Comparison of ENCODE assay signal across 12 mouse cellular contexts in genomic region chr10:81022744-81023143, GRCm38 (mm10). TPM values are rescaled to one million over a fixed set of nuclear protein-coding genes. Genes with fewer than 3 reads are reported as not detected.
DNase-seq lines count a peak whose midpoint lies in the region; ATAC-seq and TF ChIP-seq lines count a peak whose summit lies in the region.
"Had no signal": no experiment of that assay in that cellular context is flagged by ENCODE, and none has a peak within 500 bp of the region (broad histone marks: within the 10 kb centered on the region; RNA-seq: fewer than 3 reads in every experiment).

No protein-coding gene starts in this region.

- ATAC-seq in midbrain, postnatal 0 days (ENCODE audit: low FRiP score) = no peak
- ATAC-seq in midbrain, embryonic 11.5 days (ENCODE audit: low FRiP score) = no peak
- no peak for ATAC-seq in liver, postnatal 0 days

- no peak for TF ChIP-seq POLR2A in heart, adult 2 months (IDR thresholded peaks at IDR 0.05; ENCODE audit: insufficient read depth, low read depth, low read length)
- TF ChIP-seq POLR2A in MEL (IDR thresholded peaks at IDR 0.05; ENCODE audit: control insufficient read depth in 1 of 2, insufficient read depth in 1 of 2, low read depth in 1 of 2, low read length in 2 of 2, poor library complexity in 1 of 2) = no peak

- H3K4me1 ChIP-seq in heart, adult 2 months (ENCODE audit: control insufficient read depth, insufficient read depth, low read length) = peaks cover 2% of the 10 kb centered on the region; the same call in 1 of the 2 replicates
- peaks cover 16% of the 10 kb centered on the region for H3K4me1 ChIP-seq in midbrain, postnatal 0 days (ENCODE audit: insufficient read depth, low read length)
- H3K4me1 ChIP-seq in midbrain, embryonic 11.5 days (ENCODE audit: control insufficient read depth, insufficient read depth, low read length) = peaks cover 7% of the 10 kb centered on the region; the same call in 1 of the 2 replicates
- peaks cover 2 to 7% of the 10 kb centered on the region in 2 experiments; a peak in 2 of 4 replicates for H3K4me1 ChIP-seq in MEL (ENCODE audit: control insufficient read depth in 1 of 2, insufficient read depth in 2 of 2, low read length in 2 of 2)
- H3K4me1 ChIP-seq in liver, postnatal 0 days (ENCODE audit: insufficient read depth) = no peaks in the 10 kb centered on the region; the same call in 1 of the 2 replicates

- TF ChIP-seq CTCF in heart, adult 2 months (IDR thresholded peaks at IDR 0.05) = 0 out of 2 replicates have a peak, but pooled peaks have one; percentile 23
- peak; percentile 61 for TF ChIP-seq CTCF in midbrain, postnatal 0 days (IDR thresholded peaks at IDR 0.05)
- peak; percentile 68 to 69 (median 69) for TF ChIP-seq CTCF in MEL (IDR thresholded peaks at IDR 0.05 in 2 of 3, conservative IDR thresholded peaks at IDR 0.05 in 1 of 3; ENCODE audit: control insufficient read depth in 1 of 3, insufficient read depth in 1 of 3, low read depth in 2 of 3, low read length in 3 of 3, poor library complexity in 1 of 3, severe bottlenecking in 1 of 3)
- peak; percentile 52 for TF ChIP-seq CTCF in liver, postnatal 0 days (IDR thresholded peaks at IDR 0.05; ENCODE audit: low read depth)

- no peak for TF ChIP-seq EP300 in heart, adult 2 months (IDR thresholded peaks at IDR 0.05; ENCODE audit: insufficient read depth, low read depth, low read length)
- no peak for TF ChIP-seq EP300 in MEL (IDR thresholded peaks at IDR 0.05; ENCODE audit: low read depth in 1 of 2, low read length in 2 of 2)
- no peak for TF ChIP-seq EP300 in liver, postnatal 0 days (IDR thresholded peaks at IDR 0.05; ENCODE audit: low read depth)

- DNase-seq in heart, adult 2 months = no peak
- no peak for DNase-seq in heart, postnatal 10 days
- DNase-seq in midbrain, postnatal 0 days (ENCODE audit: low spot score) = no peak
- DNase-seq in midbrain, embryonic 11.5 days (ENCODE audit: low spot score, missing footprints) = no peak
- DNase-seq in MEL (ENCODE audit: low read depth, low spot score) = peak; percentile 70
- DNase-seq in liver, postnatal 0 days = no peak
- DNase-seq in adrenal gland, adult 2 months = no peak
- no peak for DNase-seq in adrenal gland, postnatal 36 days
- DNase-seq: kidney, postnatal 10 days had no signal

- no peaks in the 10 kb centered on the region for H3K9me3 ChIP-seq in midbrain, postnatal 0 days (ENCODE audit: low read length)
- H3K9me3 ChIP-seq in midbrain, embryonic 11.5 days (ENCODE audit: control insufficient read depth, low read length) = no peaks in the 10 kb centered on the region
- H3K9me3 ChIP-seq in MEL (replicated peaks; ENCODE audit: insufficient read depth, low read length) = no peaks in the 10 kb centered on the region
- no peaks in the 10 kb centered on the region for H3K9me3 ChIP-seq in liver, postnatal 0 days (ENCODE audit: low read length)
- H3K9me3 ChIP-seq: lung, embryonic 15.5 days had no signal

- intact Hi-C loops in heart, adult 2 months (cut with DNase I) = no loop called here
- intact Hi-C loops in heart, postnatal 10 days (cut with DNase I) = no loop called here

- TF ChIP-seq RAD21 in MEL (IDR thresholded peaks at IDR 0.05; ENCODE audit: low read depth, low read length) = peak; percentile 41

- H3K4me3 ChIP-seq in heart, adult 2 months = no peak overlapping the region
- no peak overlapping the region for H3K4me3 ChIP-seq in midbrain, postnatal 0 days (ENCODE audit: low read depth, low read length)
- H3K4me3 ChIP-seq in midbrain, embryonic 11.5 days (ENCODE audit: low read depth, low read length) = no peak overlapping the region
- H3K4me3 ChIP-seq in MEL (ENCODE audit: control insufficient read depth in 1 of 2, insufficient read depth in 1 of 2, low read depth in 2 of 2, low read length in 2 of 2) = no peak overlapping the region
- no peak overlapping the region for H3K4me3 ChIP-seq in liver, postnatal 0 days (ENCODE audit: low read depth, low read length)
- H3K4me3 ChIP-seq: lung, embryonic 15.5 days had no signal

- peaks cover 6% of the 10 kb centered on the region; the same call in 1 of the 2 replicates for H3K27me3 ChIP-seq in heart, adult 2 months (ENCODE audit: control insufficient read depth, insufficient read depth, low read length)
- no peaks in the 10 kb centered on the region for H3K27me3 ChIP-seq in midbrain, postnatal 0 days (ENCODE audit: insufficient read depth, low read length)
- peaks cover 7% of the 10 kb centered on the region for H3K27me3 ChIP-seq in midbrain, embryonic 11.5 days (ENCODE audit: control insufficient read depth, insufficient read depth, low read length)
- H3K27me3 ChIP-seq in MEL (ENCODE audit: control insufficient read depth in 1 of 2, insufficient read depth in 2 of 2, low read length in 2 of 2) = no peaks in the 10 kb centered on the region
- H3K27me3 ChIP-seq in liver, postnatal 0 days (ENCODE audit: insufficient read depth, low read length) = peaks cover 37% of the 10 kb centered on the region

- no peaks in the 10 kb centered on the region for H3K36me3 ChIP-seq in heart, adult 2 months (ENCODE audit: control insufficient read depth, insufficient read depth, low read length)
- H3K36me3 ChIP-seq in midbrain, postnatal 0 days (ENCODE audit: insufficient read depth, low read length) = peaks cover 3% of the 10 kb centered on the region; the same call in 1 of the 2 replicates
- H3K36me3 ChIP-seq in midbrain, embryonic 11.5 days (ENCODE audit: control insufficient read depth, insufficient read depth, low read length) = no peaks in the 10 kb centered on the region
- H3K36me3 ChIP-seq in MEL (ENCODE audit: control insufficient read depth in 1 of 2, insufficient read depth in 2 of 2, low read length in 2 of 2) = peaks cover 0 to 2% of the 10 kb centered on the region in 2 experiments; a peak in 1 of 4 replicates
- H3K36me3 ChIP-seq in liver, postnatal 0 days (replicated peaks; ENCODE audit: insufficient read depth, low read length) = no peaks in the 10 kb centered on the region
- H3K36me3 ChIP-seq: lung, embryonic 15.5 days had no signal

- H3K4me2 ChIP-seq in midbrain, postnatal 0 days (ENCODE audit: low read depth, low read length, poor library complexity, severe bottlenecking) = 0 out of 2 replicates have a peak overlapping the region, but pooled peaks have one; percentile 20
- no peak overlapping the region for H3K4me2 ChIP-seq in midbrain, embryonic 11.5 days
- no peak overlapping the region for H3K4me2 ChIP-seq in liver, postnatal 0 days (ENCODE audit: low read depth, low read length)
- H3K4me2 ChIP-seq: lung, embryonic 15.5 days had no signal

- H3K79me2 ChIP-seq in heart, adult 2 months (replicated peaks; ENCODE audit: control insufficient read depth, insufficient read depth, low read length) = no peaks in the 10 kb centered on the region
- H3K79me2 ChIP-seq in MEL (ENCODE audit: control insufficient read depth, insufficient read depth, low read length, poor library complexity) = no peaks in the 10 kb centered on the region

- no peak overlapping the region for H3K9ac ChIP-seq in heart, adult 2 months (ENCODE audit: low read depth, low read length)
- H3K9ac ChIP-seq in midbrain, postnatal 0 days (replicated peaks; ENCODE audit: low read length, poor library complexity, severe bottlenecking) = no peak overlapping the region
- H3K9ac ChIP-seq in midbrain, embryonic 11.5 days (ENCODE audit: low read length) = no peak overlapping the region
- H3K9ac ChIP-seq in MEL (ENCODE audit: control insufficient read depth, low read depth, low read length, poor library complexity, severe bottlenecking) = no peak overlapping the region
- no peak overlapping the region for H3K9ac ChIP-seq in liver, postnatal 0 days (replicated peaks)
- H3K9ac ChIP-seq: lung, embryonic 15.5 days had no signal

- no peak overlapping the region for H3K27ac ChIP-seq in heart, adult 2 months
- no peak overlapping the region for H3K27ac ChIP-seq in midbrain, postnatal 0 days (ENCODE audit: low read depth, low read length)
- H3K27ac ChIP-seq in midbrain, embryonic 11.5 days (ENCODE audit: low read depth, low read length) = no peak overlapping the region
- no peak overlapping the region for H3K27ac ChIP-seq in MEL (ENCODE audit: control insufficient read depth, low read depth, low read length)
- H3K27ac ChIP-seq in liver, postnatal 0 days (ENCODE audit: low read depth) = no peak overlapping the region
- H3K27ac ChIP-seq: lung, embryonic 15.5 days had no signal

- 60% methylated on average over 8 of the region's 8 CpGs for WGBS in heart, adult 2 months
- WGBS in midbrain, postnatal 0 days = 65% methylated on average over 8 of the region's 8 CpGs
- 63% methylated on average over 8 of the region's 8 CpGs for WGBS in midbrain, embryonic 11.5 days
- WGBS in liver, postnatal 0 days (ENCODE audit: insufficient replicate concordance) = 55% methylated on average over 8 of the region's 8 CpGs

RNA-seq across cellular contexts. Expression of gene Diras1, which starts 2.7 kb away (rescaled TPM):
- total RNA-seq in heart, adult 2 months (2021) = not detected
- polyA plus RNA-seq in heart, adult 2 months (2012; rRNA removed) = 0.04 and 0.06 TPM in 2 replicates
- not detected for total RNA-seq in heart, postnatal 10 days (2021)
- total RNA-seq in midbrain, postnatal 0 days (2014; rRNA removed) = 104 and 119 TPM in 2 replicates
- 95.2 and 98.3 TPM in 2 replicates for polyA plus RNA-seq in midbrain, postnatal 0 days (2015; fragmentation: Nextera tagmentation; extraction: Ambion mirVana)
- 3.1 and 3.3 TPM in 2 replicates for polyA plus RNA-seq in midbrain, embryonic 11.5 days (2014; fragmentation: Nextera tagmentation; extraction: Ambion mirVana)
- total RNA-seq in MEL (2012; rRNA removed) = not detected in 2 replicates
- polyA plus RNA-seq in MEL (2012; ENCODE audit: insufficient read depth in 1 of 2, insufficient read length in 2 of 2, low read depth in 1 of 2, low replicate concordance in 2 of 2, missing spikeins in 1 of 2) = under 1 TPM in 1 of 2 experiments, not detected in 1; 0.04 TPM
- polyA plus RNA-seq in liver, postnatal 0 days (2015; fragmentation: Nextera tagmentation; extraction: Ambion mirVana) = not detected in 2 replicates
- total RNA-seq in adrenal gland, adult 2 months (2021) = 1 to 10 TPM; 1.4 to 3.6 TPM
- 2.1 and 2.4 TPM in 2 replicates for polyA plus RNA-seq in adrenal gland, adult 2 months (2012; rRNA removed)
- total RNA-seq in adrenal gland, postnatal 36 days (2021) = 1 to 10 TPM; 1.2 to 1.5 TPM
- total RNA-seq: granulocyte monocyte progenitor cell, adult 5-6 weeks; hematopoietic stem cell, adult 5-6 weeks had no signal

RNA-seq across cellular contexts. Expression of gene Gng7, which starts 8.0 kb away (rescaled TPM):
- under 1 TPM; 0.50 to 0.63 TPM for total RNA-seq in heart, adult 2 months (2021)
- polyA plus RNA-seq in heart, adult 2 months (2012; rRNA removed) = 0.68 and 1.1 TPM in 2 replicates
- total RNA-seq in heart, postnatal 10 days (2021) = 1 to 10 TPM in 1 of 2 experiments, under 1 TPM in 1; 0.67 to 1.1 TPM
- total RNA-seq in midbrain, postnatal 0 days (2014; rRNA removed) = 27.6 and 40.7 TPM in 2 replicates
- polyA plus RNA-seq in midbrain, postnatal 0 days (2015; fragmentation: Nextera tagmentation; extraction: Ambion mirVana) = 29.5 and 29.9 TPM in 2 replicates
- 6.6 and 7.0 TPM in 2 replicates for polyA plus RNA-seq in midbrain, embryonic 11.5 days (2014; fragmentation: Nextera tagmentation; extraction: Ambion mirVana)
- total RNA-seq in MEL (2012; rRNA removed) = 0.92 and 1.3 TPM in 2 replicates
- 1 to 10 TPM in 1 of 2 experiments, not detected in 1; 6.2 TPM for polyA plus RNA-seq in MEL (2012; ENCODE audit: insufficient read depth in 1 of 2, insufficient read length in 2 of 2, low read depth in 1 of 2, low replicate concordance in 2 of 2, missing spikeins in 1 of 2)
- 1.3 TPM in 2 replicates for polyA plus RNA-seq in liver, postnatal 0 days (2015; fragmentation: Nextera tagmentation; extraction: Ambion mirVana)
- 1 to 10 TPM; 5.4 to 9.2 TPM for total RNA-seq in adrenal gland, adult 2 months (2021)
- polyA plus RNA-seq in adrenal gland, adult 2 months (2012; rRNA removed) = 8.5 and 8.6 TPM in 2 replicates
- total RNA-seq in adrenal gland, postnatal 36 days (2021) = 1 to 10 TPM; 6.4 to 6.7 TPM

RNA-seq across cellular contexts. Expression of gene Slc39a3, which starts 14.5 kb away (rescaled TPM):
- total RNA-seq in heart, adult 2 months (2021) = 10 to 100 TPM; 13.9 to 14.4 TPM
- 20.5 and 21.9 TPM in 2 replicates for polyA plus RNA-seq in heart, adult 2 months (2012; rRNA removed)
- 10 to 100 TPM; 11.5 to 13.0 TPM for total RNA-seq in heart, postnatal 10 days (2021)
- 115 and 122 TPM in 2 replicates for total RNA-seq in midbrain, postnatal 0 days (2014; rRNA removed)
- 50.2 and 54.7 TPM in 2 replicates for polyA plus RNA-seq in midbrain, postnatal 0 days (2015; fragmentation: Nextera tagmentation; extraction: Ambion mirVana)
- 9.1 and 10.1 TPM in 2 replicates for polyA plus RNA-seq in midbrain, embryonic 11.5 days (2014; fragmentation: Nextera tagmentation; extraction: Ambion mirVana)
- total RNA-seq in MEL (2012; rRNA removed) = 14.8 and 19.5 TPM in 2 replicates
- 10 to 100 TPM in 1 of 2 experiments, not detected in 1; 15.6 TPM for polyA plus RNA-seq in MEL (2012; ENCODE audit: insufficient read depth in 1 of 2, insufficient read length in 2 of 2, low read depth in 1 of 2, low replicate concordance in 2 of 2, missing spikeins in 1 of 2)
- polyA plus RNA-seq in liver, postnatal 0 days (2015; fragmentation: Nextera tagmentation; extraction: Ambion mirVana) = 4.6 and 4.7 TPM in 2 replicates
- total RNA-seq in adrenal gland, adult 2 months (2021) = 10 to 100 TPM; 50.9 to 53.0 TPM
- polyA plus RNA-seq in adrenal gland, adult 2 months (2012; rRNA removed) = 121 and 154 TPM in 2 replicates
- total RNA-seq in adrenal gland, postnatal 36 days (2021) = 10 to 100 TPM; 33.2 to 68.5 TPM

RNA-seq across cellular contexts. Expression of gene Sgta, which starts 37.2 kb away (rescaled TPM):
- total RNA-seq in heart, adult 2 months (2021) = 10 to 100 TPM; 84.5 to 90.1 TPM
- 158 and 161 TPM in 2 replicates for polyA plus RNA-seq in heart, adult 2 months (2012; rRNA removed)
- 100 to 1,000 TPM; 103 to 106 TPM for total RNA-seq in heart, postnatal 10 days (2021)
- 216 and 236 TPM in 2 replicates for total RNA-seq in midbrain, postnatal 0 days (2014; rRNA removed)
- polyA plus RNA-seq in midbrain, postnatal 0 days (2015; fragmentation: Nextera tagmentation; extraction: Ambion mirVana) = 325 and 348 TPM in 2 replicates
- 200 and 232 TPM in 2 replicates for polyA plus RNA-seq in midbrain, embryonic 11.5 days (2014; fragmentation: Nextera tagmentation; extraction: Ambion mirVana)
- total RNA-seq in MEL (2012; rRNA removed) = 100 and 101 TPM in 2 replicates
- polyA plus RNA-seq in MEL (2012; ENCODE audit: insufficient read depth in 1 of 2, insufficient read length in 2 of 2, low read depth in 1 of 2, low replicate concordance in 2 of 2, missing spikeins in 1 of 2) = 1,000 to 10,000 TPM in 1 of 2 experiments, 100 to 1,000 TPM in 1; 152 to 1,019 TPM
- 50.2 and 50.6 TPM in 2 replicates for polyA plus RNA-seq in liver, postnatal 0 days (2015; fragmentation: Nextera tagmentation; extraction: Ambion mirVana)
- 100 to 1,000 TPM; 198 to 288 TPM for total RNA-seq in adrenal gland, adult 2 months (2021)
- 495 and 554 TPM in 2 replicates for polyA plus RNA-seq in adrenal gland, adult 2 months (2012; rRNA removed)
- 100 to 1,000 TPM; 223 to 227 TPM for total RNA-seq in adrenal gland, postnatal 36 days (2021)

RNA-seq across cellular contexts. Expression of gene Thop1, which starts 47.1 kb away (rescaled TPM):
- 10 to 100 TPM; 11.3 to 15.5 TPM for total RNA-seq in heart, adult 2 months (2021)
- 15.2 and 17.0 TPM in 2 replicates for polyA plus RNA-seq in heart, adult 2 months (2012; rRNA removed)
- total RNA-seq in heart, postnatal 10 days (2021) = 10 to 100 TPM; 11.5 to 14.9 TPM
- total RNA-seq in midbrain, postnatal 0 days (2014; rRNA removed) = 59.9 and 67.1 TPM in 2 replicates
- polyA plus RNA-seq in midbrain, postnatal 0 days (2015; fragmentation: Nextera tagmentation; extraction: Ambion mirVana) = 35.2 and 35.8 TPM in 2 replicates
- polyA plus RNA-seq in midbrain, embryonic 11.5 days (2014; fragmentation: Nextera tagmentation; extraction: Ambion mirVana) = 44.1 and 51.4 TPM in 2 replicates
- 121 and 126 TPM in 2 replicates for total RNA-seq in MEL (2012; rRNA removed)
- 100 to 1,000 TPM in 1 of 2 experiments, 10 to 100 TPM in 1; 75.7 to 113 TPM for polyA plus RNA-seq in MEL (2012; ENCODE audit: insufficient read depth in 1 of 2, insufficient read length in 2 of 2, low read depth in 1 of 2, low replicate concordance in 2 of 2, missing spikeins in 1 of 2)
- polyA plus RNA-seq in liver, postnatal 0 days (2015; fragmentation: Nextera tagmentation; extraction: Ambion mirVana) = 7.4 and 8.1 TPM in 2 replicates
- total RNA-seq in adrenal gland, adult 2 months (2021) = 10 to 100 TPM; 40.5 to 77.9 TPM
- polyA plus RNA-seq in adrenal gland, adult 2 months (2012; rRNA removed) = 75.0 and 95.7 TPM in 2 replicates
- total RNA-seq in adrenal gland, postnatal 36 days (2021) = 10 to 100 TPM; 51.5 to 56.6 TPM

Comparison
In these comparisons a context has a peak if more than half of its experiments do, and no peak if none do; other contexts are left out.
1. RNA of gene Diras1, which starts 2.7 kb away (total RNA-seq): 104 to 119 TPM in midbrain, postnatal 0 days; 1.4 to 3.6 TPM in adrenal gland, adult 2 months, 1.2 to 1.5 TPM in adrenal gland, postnatal 36 days, not detected in MEL, not detected in heart, adult 2 months and not detected in heart, postnatal 10 days; every median in the first group is over 10 times any median in the second.
2. Peak in every context shown above with its lines, with median percentiles within 50 percentile points of each other: CTCF ChIP-seq.